Mouse (Mus musculus) spleen, adult 2 months (tissue): ENCODE measurements around the gene Ago1. TPM values are rescaled to one million over a fixed set of nuclear protein-coding genes. Genes with fewer than 3 reads are reported as not detected.
A peak's percentile ranks its signal among the peaks of the same experiment; 100 is the strongest.

Experiments used
- DNase-seq, 2 experiments: peaks; one replicate each; pipeline versions ENCODE4 v3.0.0 to v3.0.0-alpha.2; 2012 to 2021; ENCODE audit warnings: low spot score in 2 of 2, low read depth in 1 of 2
- H3K27ac ChIP-seq: fragments of 200-500 bp; 2 replicates; pipeline ENCODE4 v1.5.1; 2012; ENCODE audit warnings: low read length, inconsistent platforms; ENCODE audit not compliant: insufficient read depth
- H3K27me3 ChIP-seq: fragments of 200-500 bp; 2 replicates; pipeline ENCODE4 v1.6.1; 2012; ENCODE audit warnings: mild to moderate bottlenecking, moderate library complexity, low read length, inconsistent platforms; ENCODE audit not compliant: control insufficient read depth, insufficient read depth
- H3K36me3 ChIP-seq: fragments of 200-500 bp; 2 replicates; pipeline ENCODE4 v1.6.1; 2012; ENCODE audit warnings: mild to moderate bottlenecking, low read length, inconsistent platforms; ENCODE audit not compliant: control insufficient read depth, insufficient read depth
- H3K4me1 ChIP-seq: fragments of 200-500 bp; 2 replicates; pipeline ENCODE4 v1.6.1; 2011; ENCODE audit warnings: inconsistent platforms; ENCODE audit not compliant: control insufficient read depth, insufficient read depth, insufficient read length
- H3K4me3 ChIP-seq: fragments of 200-500 bp; 2 replicates; pipeline ENCODE4 v1.5.1; 2011; ENCODE audit warnings: mild to moderate bottlenecking, inconsistent platforms; ENCODE audit not compliant: insufficient read depth, insufficient read length; ENCODE audit errors: extremely low read depth
- CTCF ChIP-seq: fragments of 200-500 bp; IDR thresholded peaks from 2 replicates; pipeline ENCODE4 v1.5.1; 2011; ENCODE audit warnings: mild to moderate bottlenecking, inconsistent platforms; ENCODE audit not compliant: insufficient read depth, insufficient read length, insufficient replicate concordance; ENCODE audit errors: extremely low read depth
- POLR2A ChIP-seq: fragments of 200-500 bp; IDR thresholded peaks from 2 replicates; pipeline ENCODE4 v1.6.1; 2011; ENCODE audit warnings: low read depth, low read length, inconsistent platforms
- WGBS: fragments of 180-500 bp; shearing (Covaris S2); methylation state at CpG from one replicate; pipeline ENCODE4 v1.1.7; 2018; 5-methylcytosine and 5-hydroxymethylcytosine counted together
- polyA plus RNA-seq: library from polyadenylated mRNA; depleted of rRNA; stranded (reverse); fragments of >200 nt; gene quantifications from 2 replicates; pipeline ENCODE4 v1.2.3, GENCODE M21; 2012

Gene Ago1
- polyA plus RNA-seq, 1 experiment = 19.8 TPM

- no peaks in the 10 kb centered on the region; the same call in 1 of the 2 replicates for H3K4me1 ChIP-seq
- 85% methylated on average over 5 of the region's 5 CpGs for WGBS
- no peaks in the 10 kb centered on the region for H3K27me3 ChIP-seq
- no peak overlapping the region for H3K4me3 ChIP-seq
- TF ChIP-seq CTCF (no peak), POLR2A (no peak)
- no peaks in the 10 kb centered on the region; the same call in 1 of the 2 replicates for H3K36me3 ChIP-seq
- no peak overlapping the region for H3K27ac ChIP-seq
- DNase-seq = no peak
Measured at GRCm38 (mm10) chr4:126491977-126492376, 23.6 kb upstream of the Ago1 start.

GRCm38 (mm10) chr4:126490726-126491125 is 22.3 kb upstream of the Ago1 start:
- H3K27me3 ChIP-seq = no peaks in the 10 kb centered on the region
- TF ChIP-seq CTCF (no peak), POLR2A (no peak)
- H3K4me3 ChIP-seq = no peak overlapping the region
- 94% methylated on average over 12 of the region's 12 CpGs for WGBS
- H3K4me1 ChIP-seq = no peaks in the 10 kb centered on the region; the same call in 1 of the 2 replicates
- no peak for DNase-seq
- H3K36me3 ChIP-seq = no peaks in the 10 kb centered on the region; the same call in 1 of the 2 replicates
- no peak overlapping the region for H3K27ac ChIP-seq

- no peak overlapping the region for H3K27ac ChIP-seq
- H3K4me1 ChIP-seq = no peaks in the 10 kb centered on the region; the same call in 1 of the 2 replicates
- H3K4me3 ChIP-seq = no peak overlapping the region
- no peak for TF ChIP-seq POLR2A
- WGBS = 33% methylated on average over 5 of the region's 5 CpGs
- peak in 1 of 2 experiments; percentile 4 for DNase-seq
- no peaks in the 10 kb centered on the region; the same call in 1 of the 2 replicates for H3K36me3 ChIP-seq
- H3K27me3 ChIP-seq = no peaks in the 10 kb centered on the region
Measured at GRCm38 (mm10) chr4:126489811-126490210, 21.4 kb upstream of the Ago1 start.

- no peak for TF ChIP-seq POLR2A
- WGBS = 88% methylated on average over 1 of the region's 1 CpGs
- H3K27me3 ChIP-seq = no peaks in the 10 kb centered on the region
Measured at GRCm38 (mm10) chr4:126486217-126486616, 17.8 kb upstream of the Ago1 start.

GRCm38 (mm10) chr4:126485065-126485464 is 16.7 kb upstream of the Ago1 start:
- Histone ChIP-seq H3K27ac (no peak overlapping the region), H3K36me3 (no peaks in the 10 kb centered on the region), H3K4me1 (no peaks in the 10 kb centered on the region; the same call in 1 of the 2 replicates), H3K27me3 (no peaks in the 10 kb centered on the region), H3K4me3 (no peak overlapping the region)
- no peak for TF ChIP-seq CTCF
- TF ChIP-seq POLR2A = no peak
- 86% methylated on average over 2 of the region's 2 CpGs for WGBS
- DNase-seq = no peak

More at GRCm38 (mm10) chr4:126486217-126486616, 17.8 kb upstream of the Ago1 start:
- DNase-seq = no peak
- no peaks in the 10 kb centered on the region for H3K36me3 ChIP-seq
- H3K4me3 ChIP-seq = no peak overlapping the region
- H3K27ac ChIP-seq = no peak overlapping the region
- H3K4me1 ChIP-seq = no peaks in the 10 kb centered on the region; the same call in 1 of the 2 replicates

- Histone ChIP-seq H3K27me3 (no peaks in the 10 kb centered on the region), H3K27ac (no peak overlapping the region), H3K36me3 (no peaks in the 10 kb centered on the region), H3K4me3 (no peak overlapping the region), H3K4me1 (no peaks in the 10 kb centered on the region)
- no peak for DNase-seq
- TF ChIP-seq CTCF = no peak
- no peak for TF ChIP-seq POLR2A
- WGBS = 81% methylated on average over 3 of the region's 3 CpGs
Measured at GRCm38 (mm10) chr4:126483874-126484273, 15.5 kb upstream of the Ago1 start.

GRCm38 (mm10) chr4:126482951-126483350 is 14.6 kb upstream of the Ago1 start:
- 76% methylated on average over 12 of the region's 12 CpGs for WGBS
- Histone ChIP-seq H3K27ac (no peak overlapping the region), H3K27me3 (no peaks in the 10 kb centered on the region), H3K36me3 (no peaks in the 10 kb centered on the region), H3K4me1 (no peaks in the 10 kb centered on the region), H3K4me3 (no peak overlapping the region)
- TF ChIP-seq POLR2A (no peak), CTCF (no peak)
- DNase-seq = no peak
